Mouse (Mus musculus): ENCODE measurements around the gene Defb25. TPM values are rescaled to one million over a fixed set of nuclear protein-coding genes. Genes with fewer than 3 reads are reported as not detected.

Defb25 gene
- total RNA-seq, 2 experiments from 2014 or later, result not detected

DNA sequence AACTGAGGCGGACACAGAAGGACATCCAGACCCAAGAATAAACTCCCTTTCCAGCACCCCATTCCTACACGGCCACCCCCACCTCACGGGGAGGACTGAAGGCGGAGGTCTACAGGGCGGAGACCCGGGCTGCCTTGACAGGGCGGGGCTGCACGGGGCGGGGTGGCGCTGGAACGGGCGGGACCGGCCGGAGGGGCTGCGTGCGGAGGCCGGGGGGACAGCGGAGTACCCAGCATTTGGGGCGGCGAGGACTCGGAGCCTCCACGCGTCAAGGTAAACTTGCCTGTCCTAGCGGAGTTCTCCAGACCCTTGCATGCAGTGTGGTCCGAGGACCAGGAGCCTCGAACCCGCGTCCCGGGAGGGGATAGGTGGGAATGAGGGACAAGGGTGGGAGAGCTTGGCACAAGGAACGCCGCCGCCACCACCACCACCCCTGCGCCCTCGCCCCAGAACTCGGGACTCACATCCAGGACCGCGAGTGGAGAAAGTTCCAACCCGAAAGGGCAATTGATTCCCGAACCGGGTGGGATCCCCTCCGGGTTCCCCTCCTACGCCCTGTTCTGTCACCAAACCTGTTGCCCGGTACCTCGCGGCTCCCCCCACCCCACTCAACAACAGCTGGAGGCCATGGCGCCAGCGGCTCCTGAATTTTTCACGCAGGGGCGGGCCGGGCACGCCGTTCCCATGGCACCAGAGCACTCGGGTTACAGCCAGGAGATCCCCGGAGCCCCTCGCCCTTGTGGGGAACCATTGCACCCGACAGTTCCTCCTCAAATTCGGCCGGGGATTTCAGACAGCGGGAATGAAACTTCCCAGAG, 4.1 kb upstream of the Defb25 start, which contains the start of gene Rem1:
Gene Rem1, plus strand, starts transcription at position 178 of the 818 bp plus-strand sequence.
- DNase-seq, result no peak

DNA sequence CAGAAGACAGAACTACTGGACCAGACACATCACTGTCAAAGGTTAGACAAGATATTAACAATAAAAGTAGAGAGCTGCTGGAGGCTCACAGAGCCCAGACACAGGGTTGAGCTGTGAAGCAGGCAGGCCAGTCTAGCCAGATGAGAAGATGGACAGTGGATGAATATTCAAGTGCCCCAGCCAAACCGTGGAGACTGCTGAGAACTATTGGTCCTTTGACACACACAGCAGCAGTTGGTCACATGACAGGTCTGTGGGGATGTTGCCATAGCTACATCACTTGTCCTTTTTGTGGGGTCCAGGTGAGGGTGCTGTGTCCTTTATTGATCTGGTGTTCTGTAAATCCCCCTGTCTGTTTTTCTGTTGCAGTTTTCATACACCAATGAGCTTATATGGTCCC, 2.4 kb upstream of the Defb25 start:
- DNase-seq, result no peak

DNA sequence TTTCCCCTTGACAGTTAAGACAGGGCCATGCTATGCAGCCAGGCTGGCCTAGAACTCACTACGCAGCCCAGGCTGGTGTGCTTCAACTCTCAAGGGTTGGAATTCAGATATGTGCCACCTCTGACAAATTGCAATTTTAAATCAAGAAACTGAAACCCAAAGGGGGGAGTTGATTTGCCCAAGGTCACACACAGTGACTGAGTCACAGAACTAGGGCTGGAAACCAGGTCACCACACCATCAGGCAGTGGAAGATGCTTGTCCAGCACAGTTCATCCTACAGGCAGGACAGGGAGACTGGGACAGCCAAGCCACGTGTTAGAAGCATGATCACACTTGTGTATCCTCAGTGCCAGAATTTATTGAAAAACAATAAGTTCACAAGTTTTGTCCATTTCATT, 1.7 kb upstream of the Defb25 start:
- no peak for DNase-seq

DNA sequence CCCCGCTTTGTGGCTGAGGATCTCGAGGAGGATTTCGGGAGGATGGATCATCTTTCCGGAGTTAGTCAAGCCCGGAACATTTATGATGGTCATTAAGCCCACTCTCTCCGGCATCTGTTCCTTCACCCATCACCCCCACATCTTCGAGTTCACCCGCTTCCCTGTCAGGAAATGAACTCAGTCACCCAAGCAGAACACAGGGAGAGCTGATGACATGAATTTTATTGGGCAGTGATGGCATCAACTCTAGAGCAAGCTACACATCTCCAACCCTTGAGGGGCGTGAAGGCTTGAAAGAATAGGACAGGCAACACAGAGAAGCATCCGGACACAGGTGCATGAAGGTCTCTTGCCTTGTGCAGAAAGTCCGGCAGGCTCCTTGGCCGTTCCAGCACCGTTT, 702 bp downstream of the Defb25 start:
- DNase-seq, result no peak

DNA sequence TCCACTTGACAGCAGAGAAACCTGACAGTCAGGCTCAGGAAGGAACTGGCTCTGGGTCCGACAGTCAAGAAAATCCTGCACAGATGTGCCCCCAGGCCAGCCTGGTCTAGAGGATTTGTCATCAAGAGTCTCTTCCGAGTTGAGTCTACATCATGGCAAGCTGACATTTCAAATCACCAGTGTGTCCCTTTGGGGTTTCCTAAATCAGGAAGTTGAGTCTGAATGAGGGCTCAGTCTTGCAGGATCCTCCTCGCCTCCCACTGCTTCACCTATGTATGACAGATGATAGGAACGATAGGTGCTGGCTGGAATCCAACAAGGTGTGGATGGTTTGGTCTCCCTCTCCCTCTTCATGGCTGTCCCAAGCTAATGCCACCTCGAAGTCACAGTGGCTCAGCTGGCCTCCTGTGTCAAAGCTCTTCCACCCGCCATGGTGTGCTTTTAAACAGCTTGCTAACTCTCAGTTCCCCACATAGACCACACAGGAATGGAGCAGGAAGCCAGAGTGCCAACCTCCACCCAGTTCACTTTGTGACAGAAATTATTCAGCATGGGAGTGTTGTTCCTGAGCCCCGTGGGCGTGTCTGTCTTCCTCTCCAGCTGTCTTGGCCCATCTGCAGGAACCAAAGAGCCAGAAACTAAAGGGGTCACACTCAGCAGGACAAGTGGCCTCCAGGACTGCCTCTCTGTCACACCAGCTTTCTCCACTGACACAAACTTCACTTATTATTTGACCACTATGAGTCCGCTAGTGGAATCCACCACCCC, 2.3 kb downstream of the Defb25 start:
- DNase-seq, result peak in 1 of 2 experiments; percentile 15

DNA sequence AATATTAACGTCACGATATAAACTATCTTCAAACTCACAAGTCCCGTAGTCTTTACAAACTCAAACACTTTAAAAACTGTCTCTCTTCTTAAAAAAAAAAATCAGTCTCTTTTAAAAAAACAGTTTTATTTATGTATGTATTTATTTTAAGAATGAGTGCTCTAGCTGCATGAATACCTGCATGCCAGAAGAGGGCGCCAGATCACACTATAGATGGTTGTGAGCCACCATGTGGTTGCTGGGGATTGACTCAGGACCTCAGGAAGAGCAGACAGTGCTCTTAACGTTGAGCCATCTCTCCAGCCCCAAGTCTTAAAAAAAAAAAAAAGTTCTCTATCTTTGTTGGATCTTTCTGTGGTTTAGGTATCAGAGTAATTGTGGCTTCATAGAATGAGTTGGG, 5.5 kb downstream of the Defb25 start:
- no peak for DNase-seq

DNA sequence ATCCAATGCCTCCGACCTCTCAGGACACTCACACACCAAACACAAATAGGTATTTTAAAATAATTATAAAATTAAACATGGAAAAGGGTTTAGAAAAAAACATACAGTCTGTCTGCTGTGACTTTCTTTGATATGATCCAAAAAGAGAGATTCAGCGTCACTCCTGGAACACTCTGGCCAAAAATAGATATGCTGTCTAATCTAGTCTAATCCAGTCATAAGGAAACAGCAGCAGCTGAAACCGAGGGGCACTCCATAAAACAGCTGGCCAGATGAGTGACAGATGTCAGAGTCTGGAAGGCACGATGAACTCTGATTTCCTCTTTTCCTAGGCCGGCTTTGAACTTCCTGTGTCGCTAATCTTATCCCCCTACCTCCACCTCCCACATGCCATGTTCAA, 6.4 kb downstream of the Defb25 start:
- no peak for DNase-seq

DNA sequence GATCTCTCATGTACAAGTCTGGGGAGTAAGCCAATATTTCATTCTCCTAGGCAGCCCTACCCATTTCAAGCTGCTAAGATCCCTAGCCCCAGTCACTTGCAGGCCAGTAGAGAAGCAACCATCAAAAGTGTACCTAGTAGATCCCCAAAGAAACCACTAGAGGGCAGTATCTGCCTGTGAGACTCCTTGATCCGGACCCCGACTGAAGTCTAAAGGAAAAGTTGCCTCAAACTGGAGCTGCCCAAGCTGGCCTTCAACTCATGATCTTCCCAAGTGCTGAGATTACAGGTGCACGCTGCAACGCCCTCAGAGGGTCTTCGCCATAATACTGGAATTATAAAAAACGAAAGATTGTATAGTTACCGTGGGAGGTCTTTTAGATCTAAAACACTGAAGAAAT, 7.3 kb downstream of the Defb25 start:
- peak; percentile 27 to 41 for DNase-seq

DNA sequence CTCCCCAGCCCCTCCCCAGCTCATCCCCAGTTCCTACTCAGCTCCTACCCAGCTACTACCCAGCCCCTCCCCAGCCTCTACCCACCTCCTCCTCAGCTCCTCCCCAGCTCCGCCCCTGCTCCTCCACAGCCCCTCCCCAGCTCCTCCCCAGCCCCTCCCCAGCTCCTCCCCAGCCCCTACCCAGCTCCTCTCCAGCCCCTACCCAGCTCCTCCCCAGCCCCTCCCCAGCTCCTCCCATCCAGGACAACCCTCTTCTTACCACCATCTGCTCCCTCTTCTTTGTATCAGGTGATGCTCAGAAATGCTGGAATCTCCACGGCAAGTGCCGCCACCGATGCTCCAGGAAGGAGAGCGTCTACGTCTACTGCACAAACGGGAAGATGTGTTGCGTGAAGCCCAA, 10.7 kb downstream of the Defb25 start:
- no peak for DNase-seq

DNA sequence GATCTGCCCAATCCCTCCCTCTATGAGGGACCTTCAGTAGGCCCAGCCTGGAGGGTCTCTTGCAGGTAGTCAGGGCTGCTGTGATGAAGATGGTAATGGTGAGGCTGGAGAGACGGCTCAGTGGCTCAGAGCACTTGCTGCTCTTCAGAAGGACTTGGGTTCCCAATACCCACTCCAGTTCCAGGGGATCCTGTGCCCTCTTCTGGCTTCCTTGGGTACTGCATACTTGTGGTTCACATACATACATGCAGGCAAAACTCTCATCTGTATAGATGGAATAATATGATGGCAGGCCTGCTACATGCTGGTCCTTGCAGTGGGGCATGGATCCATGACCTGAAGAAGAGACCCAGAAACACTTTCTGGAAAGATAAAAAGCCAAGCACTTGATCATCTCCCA, 14.1 kb downstream of the Defb25 start:
- no peak for DNase-seq

DNA sequence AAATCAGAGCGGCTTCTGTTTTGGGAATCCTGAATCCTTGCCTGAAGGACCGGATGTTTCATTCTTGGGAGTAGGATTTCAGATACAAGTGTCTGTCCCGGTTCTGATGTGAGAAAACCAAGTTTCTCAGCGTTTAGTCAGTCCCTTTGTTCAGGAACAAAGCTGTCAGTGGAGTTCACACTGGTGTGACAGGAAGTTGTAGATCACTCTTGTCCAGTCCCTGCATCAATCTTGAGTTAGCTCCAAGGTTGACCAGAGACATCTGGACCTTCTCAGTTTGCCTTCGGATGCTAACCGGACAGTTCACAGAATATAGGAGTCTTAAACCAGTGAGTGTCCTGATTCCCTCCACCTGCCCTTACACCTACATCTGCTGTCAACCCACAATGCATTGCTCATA, 15.1 kb downstream of the Defb25 start:
- DNase-seq, result no peak

DNA sequence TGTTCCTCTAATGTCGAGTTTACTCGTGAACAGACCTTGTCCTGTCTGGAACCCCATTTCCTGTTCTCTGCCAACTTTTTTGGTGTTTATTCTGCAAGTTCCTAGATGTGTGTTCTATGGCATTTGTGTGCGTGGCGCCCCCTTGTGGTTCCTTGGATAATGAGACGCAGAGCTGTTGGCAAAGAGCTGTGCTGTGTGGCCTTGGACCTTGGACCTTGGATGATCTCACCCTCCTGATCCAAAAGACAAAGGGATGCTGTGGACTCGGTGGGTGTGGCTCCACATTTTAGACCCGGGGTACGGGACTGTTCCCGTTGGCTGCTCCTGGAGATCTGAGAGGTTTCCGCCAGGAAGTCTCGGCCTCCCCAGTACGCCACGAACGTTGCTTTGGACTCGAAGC, 18.8 kb downstream of the Defb25 start, which contains the start of gene Defb36:
Gene Defb36, plus strand, starts transcription at position 271 of the 400 bp plus-strand sequence.
- DNase-seq, result peak in 1 of 2 experiments; percentile 23

DNA sequence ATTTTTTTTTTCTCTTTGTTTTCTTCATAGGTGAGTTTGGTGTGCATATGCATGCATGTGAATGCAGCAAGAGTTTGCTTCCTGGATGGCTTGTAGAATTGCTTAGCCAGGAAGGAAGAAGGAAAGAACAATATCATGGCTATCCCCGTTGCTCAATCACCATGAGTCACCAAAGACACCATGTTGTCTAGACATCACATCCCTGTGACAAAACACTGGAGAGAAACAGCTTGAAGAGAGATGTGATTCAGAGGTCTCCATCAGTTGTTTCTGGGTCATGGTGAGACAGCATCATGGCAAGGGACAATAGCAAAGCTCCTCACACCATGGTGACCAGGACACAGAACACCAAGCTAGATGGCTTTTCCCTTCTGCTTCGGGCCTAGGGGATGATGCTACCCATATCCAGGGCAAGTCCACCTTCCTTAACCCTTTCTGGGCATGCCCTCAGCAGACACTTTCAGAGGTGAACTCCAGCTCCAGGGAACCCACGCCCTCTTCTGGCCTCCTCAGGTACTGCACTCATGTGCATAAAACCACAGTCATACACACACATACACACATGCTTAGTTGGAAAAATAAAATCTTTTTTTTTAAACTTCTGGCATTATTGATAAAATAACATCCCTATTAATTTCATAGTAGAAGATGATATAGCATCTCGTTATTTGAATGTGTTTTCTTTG, 21.4 kb downstream of the Defb25 start:
- no peak for DNase-seq

DNA sequence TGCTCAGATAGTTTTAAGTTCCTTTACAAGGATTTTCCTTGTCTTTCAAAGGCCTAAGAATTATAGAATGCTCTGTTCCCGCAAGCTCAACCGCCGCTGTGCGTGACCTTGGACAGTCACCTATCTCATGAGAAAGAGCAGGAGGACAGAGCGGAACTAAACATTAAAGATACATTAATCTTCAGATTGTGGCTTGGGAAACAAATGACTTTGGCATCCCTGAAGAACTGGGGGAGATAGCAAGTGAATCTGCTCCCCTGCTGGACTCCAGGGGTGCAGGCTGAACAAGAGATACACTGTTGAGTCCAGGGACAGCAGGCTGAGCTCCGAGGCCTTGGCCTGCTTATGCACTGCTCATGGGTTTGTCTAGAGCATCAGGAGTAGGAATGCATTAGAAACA, 22.8 kb downstream of the Defb25 start:
- no peak for DNase-seq

DNA sequence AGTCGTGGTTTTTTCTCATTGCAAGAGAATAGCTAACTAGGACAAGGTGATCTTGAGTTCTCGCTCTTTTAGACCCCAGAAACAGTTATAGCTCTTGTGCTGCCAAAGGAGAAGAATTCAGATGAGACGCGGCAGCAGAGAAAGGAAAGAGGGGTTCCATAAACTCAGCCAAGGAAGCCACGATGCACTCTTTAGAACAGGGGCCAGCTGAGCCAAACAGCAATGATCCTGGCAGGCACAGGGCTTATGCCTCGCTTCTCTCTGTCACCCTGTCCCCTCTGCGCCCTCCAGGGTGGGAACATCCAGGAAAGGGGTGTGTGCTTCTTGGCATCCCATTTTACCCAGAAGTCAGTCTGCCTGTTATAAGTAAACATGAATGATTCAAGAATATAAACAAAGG, 23.6 kb downstream of the Defb25 start, which contains the start of gene Defb45:
Gene Defb45, minus strand, starts transcription at position 101 of the 400 bp plus-strand sequence.
- no peak for DNase-seq

DNA sequence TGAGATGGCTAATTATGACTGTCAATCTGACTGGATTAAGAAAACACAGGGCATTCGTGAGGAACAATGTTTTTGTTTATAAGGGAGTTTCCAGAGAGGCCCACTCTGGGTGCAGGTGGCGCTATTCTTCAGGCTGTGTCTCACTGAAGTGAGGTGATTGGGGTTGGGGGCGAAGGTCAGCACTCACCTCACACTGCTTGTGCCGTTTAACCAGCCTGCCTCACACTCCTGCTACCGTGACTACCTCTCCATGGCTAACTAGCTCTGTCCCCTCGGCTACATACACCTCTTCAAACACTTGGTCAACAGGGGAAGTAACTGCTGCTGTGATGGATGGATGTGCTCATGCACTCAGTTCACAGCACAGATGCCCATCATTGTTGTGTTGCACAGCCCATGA, 33.8 kb downstream of the Defb25 start:
- DNase-seq, result no peak

DNA sequence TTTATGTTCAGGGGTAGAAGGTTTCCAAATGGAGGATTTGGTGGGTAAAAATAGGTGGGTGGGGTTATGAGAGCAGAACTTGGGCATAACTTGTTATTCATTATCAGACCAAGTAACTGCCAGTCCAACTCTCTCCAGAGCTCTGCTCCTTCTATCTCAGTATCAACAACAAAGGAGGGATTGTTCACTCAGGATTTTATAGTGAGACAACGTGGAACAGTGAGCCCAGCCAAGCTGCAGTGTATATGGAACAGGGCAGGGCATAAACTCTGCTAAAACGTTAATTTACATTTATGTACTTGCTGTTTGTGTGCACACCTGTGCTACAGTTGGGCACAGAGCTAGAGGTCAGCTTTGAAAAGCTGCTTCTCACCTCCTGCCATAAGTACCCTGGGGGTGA, 34.4 kb downstream of the Defb25 start:
- no peak for DNase-seq

DNA sequence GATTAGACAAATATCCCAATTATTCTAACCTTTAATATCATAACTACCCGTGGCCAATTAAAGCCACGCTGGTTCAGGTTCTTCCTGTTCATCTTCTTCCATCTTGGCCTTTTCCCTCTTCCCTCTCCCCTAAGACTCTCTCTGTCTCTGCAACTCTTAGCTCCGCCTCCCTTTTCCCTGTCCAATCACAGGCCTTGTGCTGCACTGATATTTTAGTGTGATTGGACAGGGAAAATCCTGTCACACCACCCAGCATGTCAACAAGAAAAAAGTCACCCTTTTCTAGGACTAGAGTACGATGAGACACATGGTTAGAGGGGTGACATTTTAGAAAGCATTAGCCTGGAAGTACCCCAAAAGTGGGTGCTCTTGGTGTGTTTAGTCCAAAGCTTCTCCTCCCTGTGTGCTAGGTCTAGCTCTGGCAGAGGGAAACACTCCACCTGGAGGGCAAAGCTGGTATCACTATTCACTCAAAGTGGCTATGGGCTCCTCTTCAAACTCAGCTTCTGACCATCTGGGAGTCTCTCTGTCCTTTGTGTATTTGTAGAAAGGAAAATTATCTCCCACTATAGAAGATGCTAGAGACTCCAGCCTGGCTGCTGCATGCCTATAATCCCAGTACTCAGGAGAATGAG, 35.8 kb downstream of the Defb25 start:
- DNase-seq, result no peak

DNA sequence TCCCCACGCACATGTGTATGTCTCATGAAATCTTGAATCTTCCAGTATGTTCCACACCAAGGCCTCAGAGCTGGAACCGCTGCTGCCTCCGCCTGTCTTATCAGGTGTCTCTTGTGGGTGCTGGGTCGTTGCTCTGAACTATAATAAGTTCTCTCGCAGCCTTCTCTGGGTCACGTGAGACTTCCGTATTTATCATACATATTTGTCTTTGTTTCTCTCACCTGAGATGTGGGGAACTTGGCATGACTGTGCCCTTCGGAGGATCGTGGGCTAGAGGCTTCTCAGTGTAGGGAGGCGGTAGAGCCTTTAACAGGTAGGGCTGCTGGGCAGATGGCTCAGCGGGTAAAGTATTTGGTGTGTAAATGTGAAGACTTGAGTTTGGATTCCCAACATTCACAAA, 42.2 kb downstream of the Defb25 start:
- DNase-seq, result no peak

DNA sequence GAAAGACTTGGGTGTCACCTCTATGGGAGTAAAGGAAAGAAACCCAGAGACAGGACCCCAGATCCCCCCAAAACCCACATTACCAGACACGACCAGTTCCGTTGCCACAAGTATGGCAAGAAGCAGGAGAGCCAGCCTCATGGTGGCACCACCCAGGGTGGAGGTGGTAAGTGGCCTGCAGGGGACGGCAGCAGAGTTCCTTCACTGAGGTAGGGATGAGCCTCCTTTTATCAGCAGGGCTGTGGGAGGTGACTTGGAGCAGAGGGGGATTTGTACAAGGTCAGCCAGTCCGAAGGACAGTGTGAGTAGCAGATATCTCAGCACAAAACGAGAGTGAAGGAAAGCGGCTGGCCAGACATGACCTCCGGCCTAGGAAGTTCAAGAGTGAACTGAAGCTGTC, 42.7 kb downstream of the Defb25 start, which contains the start of gene Defb19:
Gene Defb19, minus strand, starts transcription at position 206 of the 400 bp plus-strand sequence.
- no peak for DNase-seq

DNA sequence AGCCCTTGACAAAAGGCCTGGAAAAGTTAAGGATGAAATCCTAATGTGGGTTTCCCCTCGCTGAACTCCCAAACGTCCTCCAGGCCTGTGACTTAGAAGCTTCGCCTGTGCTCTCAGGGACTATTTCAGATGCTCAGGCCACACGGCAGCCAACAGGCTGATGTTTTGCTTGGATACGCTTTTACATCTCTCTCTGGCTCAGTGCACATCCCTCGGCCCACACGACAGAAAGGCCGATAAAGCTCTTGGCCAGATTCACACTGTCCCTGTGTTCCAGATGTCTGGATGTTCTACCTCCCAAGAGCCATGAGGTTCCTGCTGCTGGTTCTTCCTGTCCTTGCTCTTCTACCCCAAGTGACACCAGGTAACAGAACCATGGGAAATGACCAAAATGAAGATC, 49.4 kb downstream of the Defb25 start:
- DNase-seq, result no peak
